Mouse (Mus musculus) G1E (cell line): ENCODE results near the gene Gins3. TPM values are rescaled to one million over a fixed set of nuclear protein-coding genes. Genes with fewer than 3 reads are reported as not detected.

Source experiments
- ATAC-seq: 2 replicates; pipeline ENCODE4 v1.8.0; 2016; ENCODE audit warnings: mild to moderate bottlenecking; ENCODE audit not compliant: insufficient number of reproducible peaks, poor library complexity, low FRiP score, severe bottlenecking; ENCODE audit errors: extremely low read depth
- DNase-seq: peaks from one replicate; pipeline ENCODE4 v3.0.0; 2012; ENCODE audit warnings: low spot score
- H3K27me3 ChIP-seq: 2 replicates; pipeline ENCODE4 v1.6.1; 2012; ENCODE audit warnings: mild to moderate bottlenecking, low read length, inconsistent platforms; ENCODE audit not compliant: insufficient read depth
- H3K36me3 ChIP-seq: replicated peaks from 2 replicates; pipeline ENCODE3; 2012; ENCODE audit warnings: mild to moderate bottlenecking, inconsistent platforms
- H3K4me1 ChIP-seq: 2 replicates; pipeline ENCODE4 v1.6.1; 2012; ENCODE audit warnings: low read depth, low read length, inconsistent platforms, mixed read lengths; ENCODE audit not compliant: insufficient read depth
- H3K4me3 ChIP-seq: 2 replicates; pipeline ENCODE4 v1.5.1; 2012; ENCODE audit warnings: low read depth, mild to moderate bottlenecking, inconsistent platforms, low read length, moderate library complexity, mixed read lengths
- H3K9me3 ChIP-seq: replicated peaks from 2 replicates; pipeline ENCODE4 v1.6.1; 2012; ENCODE audit warnings: inconsistent platforms
- CTCF ChIP-seq: IDR thresholded peaks from 2 replicates; pipeline ENCODE4 v1.5.1; 2012; ENCODE audit warnings: low read depth, low read length, inconsistent platforms, mixed read lengths
- GATA1 ChIP-seq: IDR thresholded peaks from 2 replicates; pipeline ENCODE4 v1.6.1; 2012; ENCODE audit warnings: borderline replicate concordance, low read length, inconsistent platforms, mixed read lengths
- GATA2 ChIP-seq: IDR thresholded peaks from 2 replicates; pipeline ENCODE4 v1.6.1; 2012; ENCODE audit warnings: low read depth, low read length, inconsistent platforms, borderline replicate concordance
- POLR2AphosphoS5 ChIP-seq: IDR thresholded peaks from 2 replicates; pipeline ENCODE4 v1.6.1; 2012; ENCODE audit warnings: low read depth, low read length, inconsistent platforms; ENCODE audit not compliant: insufficient replicate concordance
- TAL1 ChIP-seq: conservative IDR thresholded peaks from 2 replicates; pipeline ENCODE4 v1.6.1; 2012; ENCODE audit warnings: low read depth, low read length, inconsistent platforms, mixed read lengths
- polyA plus RNA-seq: library from polyadenylated mRNA; stranded (reverse); fragments of >175 nt; gene quantifications from 2 replicates; pipeline ENCODE4 v1.2.3, GENCODE M21; 2012
- total RNA-seq, 2 experiments: library from RNA; stranded (forward) in 1 of 2; stranded (reverse) in 1 of 2; fragments of 200-1000 nt in 1 of 2; fragments of >200 nt in 1 of 2; fragmentation: Nextera tagmentation in 1 of 2; gene quantifications; 2 replicates each; pipeline ENCODE4 v1.2.3; 2014 to 2017

The Gins3 gene
- total and polyA plus RNA-seq, 3 experiments: 9.2 to 32.6 (median 32.5) TPM

GRCm38 (mm10) chr8:95668163-95668958 lies 35.1 kb downstream of the Gins3 start:
- no peak for TF ChIP-seq CTCF
- no peak for TF ChIP-seq POLR2AphosphoS5
- TF ChIP-seq GATA1: no peak
- no peak for TF ChIP-seq TAL1
- no peak for TF ChIP-seq GATA2
- Histone ChIP-seq H3K9me3 (no peaks in the 10 kb centered on the region), H3K27me3 (peaks cover 25% of the 10 kb centered on the region), H3K4me3 (no peak overlapping the region), H3K36me3 (no peaks in the 10 kb centered on the region), H3K4me1 (peaks cover 1% of the 10 kb centered on the region)
- no peak for DNase-seq
- ATAC-seq: no peak

- Histone ChIP-seq H3K36me3 (no peaks in the 10 kb centered on the region), H3K4me1 (no peaks in the 10 kb centered on the region), H3K9me3 (no peaks in the 10 kb centered on the region), H3K27me3 (peaks cover 28% of the 10 kb centered on the region), H3K4me3 (no peak overlapping the region)
- ATAC-seq (no peak), DNase-seq (no peak)
- TF ChIP-seq GATA1 (no peak), POLR2AphosphoS5 (no peak), GATA2 (no peak), CTCF (no peak), TAL1 (no peak)
Measured at GRCm38 (mm10) chr8:95669967-95670366, 36.7 kb downstream of the Gins3 start.

- Histone ChIP-seq H3K4me1 (no peaks in the 10 kb centered on the region), H3K36me3 (no peaks in the 10 kb centered on the region), H3K9me3 (no peaks in the 10 kb centered on the region), H3K27me3 (peaks cover 23% of the 10 kb centered on the region), H3K4me3 (no peak overlapping the region)
- no peak for DNase-seq
- no peak for ATAC-seq
- no peak for TF ChIP-seq CTCF
- no peak for TF ChIP-seq GATA1
- TF ChIP-seq TAL1: no peak
- no peak for TF ChIP-seq POLR2AphosphoS5
- no peak for TF ChIP-seq GATA2
Measured at GRCm38 (mm10) chr8:95671861-95672260, 38.6 kb downstream of the Gins3 start.

- Histone ChIP-seq H3K4me1 (no peaks in the 10 kb centered on the region), H3K27me3 (peaks cover 25% of the 10 kb centered on the region), H3K4me3 (no peak overlapping the region), H3K36me3 (no peaks in the 10 kb centered on the region), H3K9me3 (peaks cover 3% of the 10 kb centered on the region)
- TF ChIP-seq TAL1: no peak
- no peak for TF ChIP-seq GATA2
- TF ChIP-seq GATA1: no peak
- no peak for TF ChIP-seq CTCF
- TF ChIP-seq POLR2AphosphoS5: no peak
- no peak for DNase-seq
- ATAC-seq: no peak
Measured at GRCm38 (mm10) chr8:95672811-95673210, 39.6 kb downstream of the Gins3 start.

- H3K9me3 ChIP-seq: peaks cover 8% of the 10 kb centered on the region
- H3K4me3 ChIP-seq: no peak within 1 kb of the TSS
- no peaks in the 10 kb centered on the region for H3K4me1 ChIP-seq
- peaks cover 31% of the 10 kb centered on the region for H3K27me3 ChIP-seq
- ATAC-seq (no peak), DNase-seq (no peak)
- H3K36me3 ChIP-seq: no peaks in the 10 kb centered on the region
- no peak for TF ChIP-seq GATA1
- TF ChIP-seq GATA2: no peak
- TF ChIP-seq CTCF: no peak
- no peak for TF ChIP-seq TAL1
- TF ChIP-seq POLR2AphosphoS5: no peak
Measured at GRCm38 (mm10) chr8:95676631-95677030, 43.4 kb downstream of the Gins3 start, which contains the start of gene Ndrg4. TSS of gene Ndrg4 (plus strand) at chr8:95676980.

GRCm38 (mm10) chr8:95677591-95678023 lies 44.4 kb downstream of the Gins3 start:
- Histone ChIP-seq H3K36me3 (no peaks in the 10 kb centered on the region), H3K4me3 (no peak overlapping the region), H3K9me3 (peaks cover 8% of the 10 kb centered on the region), H3K4me1 (no peaks in the 10 kb centered on the region), H3K27me3 (peaks cover 36% of the 10 kb centered on the region)
- no peak for ATAC-seq
- TF ChIP-seq GATA1 (no peak), POLR2AphosphoS5 (no peak), GATA2 (no peak)
- peak; percentile 38 for DNase-seq
